20 mouse cellular contexts compared by ENCODE assay signal in genomic region chr15:4247637-4248136, GRCm38 (mm10).
DNase-seq lines count a peak whose midpoint lies in the region; ATAC-seq and TF ChIP-seq lines count a peak whose summit lies in the region.
"Had no signal": no experiment of that assay in that cellular context is flagged by ENCODE, and none has a peak within 500 bp of the region (broad histone marks: within the 10 kb centered on the region; RNA-seq: fewer than 3 reads in every experiment).

No protein-coding gene starts in this region.

- ATAC-seq in Patski, result peak; percentile 98
- ATAC-seq in forebrain, embryonic 11.5 days (replicated peaks; ENCODE audit: low FRiP score), result no peak
- ATAC-seq: forebrain, embryonic 14.5 days; forebrain, embryonic 16.5 days had no signal

- no peak overlapping the region for H3K9ac ChIP-seq in forebrain, embryonic 11.5 days (ENCODE audit: low read length)
- H3K9ac ChIP-seq: embryonic facial prominence, embryonic 12.5 days; forebrain, embryonic 12.5 days had no signal

- no peaks in the 10 kb centered on the region for H3K27me3 ChIP-seq in Patski
- no peaks in the 10 kb centered on the region for H3K27me3 ChIP-seq in forebrain, embryonic 11.5 days (ENCODE audit: control insufficient read depth, insufficient read depth, low read length)
- H3K27me3 ChIP-seq: embryonic facial prominence, embryonic 12.5 days; forebrain, embryonic 12.5 days had no signal

- no peak overlapping the region for H3K27ac ChIP-seq in forebrain, embryonic 11.5 days (ENCODE audit: low read depth, low read length)
- H3K27ac ChIP-seq: embryonic facial prominence, embryonic 10.5 days; embryonic facial prominence, embryonic 12.5 days; forebrain, embryonic 12.5 days had no signal

- no peaks in the 10 kb centered on the region for H3K9me3 ChIP-seq in forebrain, embryonic 11.5 days (ENCODE audit: control insufficient read depth, low read length)
- H3K9me3 ChIP-seq: embryonic facial prominence, embryonic 10.5 days; embryonic facial prominence, embryonic 12.5 days; forebrain, embryonic 12.5 days had no signal

- no peaks in the 10 kb centered on the region for H3K36me3 ChIP-seq in forebrain, embryonic 11.5 days (ENCODE audit: control insufficient read depth, insufficient read depth, low read length)
- H3K36me3 ChIP-seq: embryonic facial prominence, embryonic 10.5 days; embryonic facial prominence, embryonic 12.5 days; forebrain, embryonic 12.5 days had no signal

- H3K4me1 ChIP-seq in forebrain, embryonic 11.5 days (replicated peaks; ENCODE audit: control insufficient read depth, insufficient read depth, low read length), result no peaks in the 10 kb centered on the region
- H3K4me1 ChIP-seq: embryonic facial prominence, embryonic 10.5 days; embryonic facial prominence, embryonic 12.5 days; forebrain, embryonic 12.5 days had no signal

- WGBS in forebrain, embryonic 11.5 days, result 76% methylated on average over 1 of the region's 1 CpGs

- CTCF ChIA-PET in Patski (lab: Charles Lee), result interaction anchor here (1.0 kb wide), 1 partner anchor 11 kb away, joined by 3 read pairs; no protein-coding TSS in a partner anchor

- POLR2A ChIA-PET in Patski (lab: Charles Lee), result no interaction called here

- no peak overlapping the region for H3K4me3 ChIP-seq in forebrain, embryonic 11.5 days (ENCODE audit: low read depth, low read length)
- H3K4me3 ChIP-seq: embryonic facial prominence, embryonic 10.5 days; embryonic facial prominence, embryonic 12.5 days; erythroblast, embryonic 14.5 days; forebrain, embryonic 12.5 days had no signal

- in situ Hi-C loops in Patski (cut with MboI; ENCODE audit: low pct_unique_long_range_greater_than_20kb), result no loop called here

- no peak for TF ChIP-seq CTCF in Patski (IDR thresholded peaks at IDR 0.05)

- peak; percentile 20 for DNase-seq in adrenal gland, adult 2 months
- DNase-seq in adrenal gland, postnatal 36 days, result no peak
- DNase-seq in 3T3-L1 (ENCODE audit: low read depth, low spot score) (peak; percentile 27), Patski (ENCODE audit: low read depth, low spot score) (peak; percentile 91)
- peak; percentile 29 for DNase-seq in Muller cell, postnatal 12 days (ENCODE audit: inconsistent ontology term)
- no peak for DNase-seq in cerebellum, adult 11-12 months
- DNase-seq in layer of hippocampus, adult 8-10 months (ENCODE audit: low spot score in 2 of 2), result no peak
- no peak for DNase-seq in forebrain, embryonic 11.5 days (ENCODE audit: low spot score)
- DNase-seq: adrenal gland, adult 8-10 months; adrenal gland, postnatal 14 days; cerebellum, adult 11 months; cerebellum, adult 2 months; cerebellum, adult 9-10 months; cerebellum, postnatal 25 days had no signal

- H3K4me2 ChIP-seq in forebrain, embryonic 11.5 days (ENCODE audit: low read depth, low read length, severe bottlenecking), result no peak overlapping the region
- H3K4me2 ChIP-seq: embryonic facial prominence, embryonic 12.5 days; forebrain, embryonic 12.5 days had no signal

Comparison
In these comparisons a context has a peak if more than half of its experiments do, and no peak if none do; other contexts are left out.
1. DNase-seq: peak in adrenal gland, adult 2 months (single experiment), 3T3-L1 (single experiment), Muller cell, postnatal 12 days (single experiment) and Patski (single experiment); none in adrenal gland, postnatal 36 days (0 of 2), cerebellum, adult 11-12 months (single experiment), layer of hippocampus, adult 8-10 months (0 of 2) and forebrain, embryonic 11.5 days (single experiment).